In genomic region chr5:88268619-88269018, GRCm38 (mm10) we compare ENCODE assay signal across 46 mouse cellular contexts. TPM values are rescaled to one million over a fixed set of nuclear protein-coding genes. Genes with fewer than 3 reads are reported as not detected.
"Had no signal": no experiment of that assay in that cellular context is flagged by ENCODE, and none has a peak within 500 bp of the region (broad histone marks: within the 10 kb centered on the region; RNA-seq: fewer than 3 reads in every experiment).

Gene Gm7714 (plus strand): TSS chr5:88268919.

- H3K36me3 ChIP-seq: limb, embryonic 10.5 days; limb, embryonic 12.5 days; limb, embryonic 13.5 days; limb, embryonic 15.5 days; liver, embryonic 12.5 days; liver, embryonic 13.5 days; liver, embryonic 15.5 days; lung, embryonic 15.5 days; midbrain, embryonic 10.5 days; midbrain, embryonic 12.5 days; midbrain, embryonic 13.5 days; midbrain, embryonic 15.5 days had no signal

- H3K4me2 ChIP-seq: limb, embryonic 12.5 days; limb, embryonic 13.5 days; limb, embryonic 15.5 days; liver, embryonic 11.5 days; liver, embryonic 12.5 days; liver, embryonic 13.5 days; liver, embryonic 15.5 days; lung, embryonic 14.5 days; lung, embryonic 15.5 days; midbrain, embryonic 11.5 days; midbrain, embryonic 12.5 days; midbrain, embryonic 13.5 days; midbrain, embryonic 15.5 days had no signal

- DNase-seq: left cerebral cortex, postnatal 4 days; liver; liver, embryonic 13.5 days; liver, postnatal 0 days; lung, adult 18-20 months; lung, adult 2 months; lung, embryonic 14.5 days; lung, postnatal 10 days; lung, postnatal 14 days; lung, postnatal 36 days; lung, postnatal 4 days; midbrain, embryonic 14.5 days had no signal

- ATAC-seq: liver, embryonic 12.5 days; liver, postnatal 0 days; lung, postnatal 0 days; midbrain, embryonic 13.5 days; midbrain, embryonic 15.5 days; midbrain, embryonic 16.5 days had no signal

- H3K27ac ChIP-seq: limb, embryonic 10.5 days; limb, embryonic 12.5 days; limb, embryonic 13.5 days; limb, embryonic 15.5 days; liver, embryonic 12.5 days; liver, embryonic 13.5 days; liver, embryonic 14.5 days; liver, embryonic 15.5 days; lung, embryonic 15.5 days; macrophage; midbrain, embryonic 10.5 days; midbrain, embryonic 12.5 days; midbrain, embryonic 13.5 days; midbrain, embryonic 15.5 days had no signal

- H3K4me3 ChIP-seq: limb, embryonic 10.5 days; limb, embryonic 12.5 days; limb, embryonic 13.5 days; limb, embryonic 15.5 days; liver, embryonic 12.5 days; liver, embryonic 13.5 days; liver, embryonic 15.5 days; lung, embryonic 15.5 days; megakaryocyte, embryonic 14.5 days; midbrain, embryonic 10.5 days; midbrain, embryonic 12.5 days; midbrain, embryonic 13.5 days; midbrain, embryonic 15.5 days; myocyte had no signal

- H3K9ac ChIP-seq: limb, embryonic 12.5 days; limb, embryonic 13.5 days; limb, embryonic 15.5 days; liver, embryonic 12.5 days; liver, embryonic 13.5 days; liver, embryonic 14.5 days; liver, embryonic 15.5 days; liver, postnatal 0 days; lung, embryonic 14.5 days; lung, embryonic 15.5 days; midbrain, embryonic 12.5 days; midbrain, embryonic 13.5 days; midbrain, embryonic 15.5 days had no signal

- H3K9me3 ChIP-seq: limb, embryonic 10.5 days; limb, embryonic 12.5 days; limb, embryonic 13.5 days; limb, embryonic 15.5 days; liver, embryonic 12.5 days; liver, embryonic 13.5 days; liver, embryonic 15.5 days; lung, embryonic 15.5 days; midbrain, embryonic 10.5 days; midbrain, embryonic 12.5 days; midbrain, embryonic 13.5 days; midbrain, embryonic 15.5 days had no signal

- H3K4me1 ChIP-seq: limb, embryonic 10.5 days; limb, embryonic 12.5 days; limb, embryonic 13.5 days; limb, embryonic 15.5 days; liver, embryonic 12.5 days; liver, embryonic 13.5 days; liver, embryonic 15.5 days; lung, embryonic 15.5 days; megakaryocyte, embryonic 14.5 days; midbrain, embryonic 10.5 days; midbrain, embryonic 12.5 days; midbrain, embryonic 13.5 days; midbrain, embryonic 15.5 days had no signal

- H3K27me3 ChIP-seq: limb, embryonic 12.5 days; limb, embryonic 13.5 days; limb, embryonic 15.5 days; liver, embryonic 12.5 days; liver, embryonic 13.5 days; liver, embryonic 15.5 days; lung, embryonic 15.5 days; megakaryocyte, embryonic 14.5 days; midbrain, embryonic 12.5 days; midbrain, embryonic 13.5 days; midbrain, embryonic 15.5 days had no signal

RNA-seq across cellular contexts. Expression of gene Gm7714, which starts in this region (rescaled TPM):
- total RNA-seq: left cerebral cortex, adult 8-10 months; left cerebral cortex, postnatal 10 days; left cerebral cortex, postnatal 14 days; left cerebral cortex, postnatal 25 days; left cerebral cortex, postnatal 36 days; left cerebral cortex, postnatal 4 days; liver, adult 2 months; megakaryocyte progenitor cell, adult 5-6 weeks; megakaryocyte, adult 5-6 weeks; megakaryocyte-erythroid progenitor cell, adult 5-6 weeks; midbrain, postnatal 0 days; monocyte, adult 5-6 weeks had no signal
- polyA plus RNA-seq: limb, embryonic 10.5 days; limb, embryonic 11.5 days; limb, embryonic 12.5 days; limb, embryonic 13.5 days; limb, embryonic 14.5 days; limb, embryonic 15.5 days; liver, adult 2 months; liver, embryonic 11.5 days; liver, embryonic 12.5 days; liver, embryonic 13.5 days; liver, embryonic 14.5 days; liver, embryonic 15.5 days; liver, embryonic 16.5 days; liver, postnatal 0 days; lung, adult 2 months; lung, embryonic 14.5 days; lung, embryonic 15.5 days; lung, embryonic 16.5 days; lung, postnatal 0 days; macrophage; midbrain, embryonic 10.5 days; midbrain, embryonic 11.5 days; midbrain, embryonic 12.5 days; midbrain, embryonic 13.5 days; midbrain, embryonic 14.5 days; midbrain, embryonic 15.5 days; midbrain, embryonic 16.5 days; midbrain, postnatal 0 days; myocyte had no signal
